Mouse (Mus musculus): ENCODE results near the gene Gsk3b. TPM values are rescaled to one million over a fixed set of nuclear protein-coding genes. Genes with fewer than 3 reads are reported as not detected.
A peak's percentile ranks its signal among the peaks of the same experiment; 100 is the strongest.
"Not testable (repeated sequence)": the region's sequence is repeated elsewhere in the genome, so short reads cannot be mapped to it uniquely, and the experiment has no call there.

Gene Gsk3b
- 44.9 and 50.9 TPM in 2 replicates for total RNA-seq (2017)

DNA sequence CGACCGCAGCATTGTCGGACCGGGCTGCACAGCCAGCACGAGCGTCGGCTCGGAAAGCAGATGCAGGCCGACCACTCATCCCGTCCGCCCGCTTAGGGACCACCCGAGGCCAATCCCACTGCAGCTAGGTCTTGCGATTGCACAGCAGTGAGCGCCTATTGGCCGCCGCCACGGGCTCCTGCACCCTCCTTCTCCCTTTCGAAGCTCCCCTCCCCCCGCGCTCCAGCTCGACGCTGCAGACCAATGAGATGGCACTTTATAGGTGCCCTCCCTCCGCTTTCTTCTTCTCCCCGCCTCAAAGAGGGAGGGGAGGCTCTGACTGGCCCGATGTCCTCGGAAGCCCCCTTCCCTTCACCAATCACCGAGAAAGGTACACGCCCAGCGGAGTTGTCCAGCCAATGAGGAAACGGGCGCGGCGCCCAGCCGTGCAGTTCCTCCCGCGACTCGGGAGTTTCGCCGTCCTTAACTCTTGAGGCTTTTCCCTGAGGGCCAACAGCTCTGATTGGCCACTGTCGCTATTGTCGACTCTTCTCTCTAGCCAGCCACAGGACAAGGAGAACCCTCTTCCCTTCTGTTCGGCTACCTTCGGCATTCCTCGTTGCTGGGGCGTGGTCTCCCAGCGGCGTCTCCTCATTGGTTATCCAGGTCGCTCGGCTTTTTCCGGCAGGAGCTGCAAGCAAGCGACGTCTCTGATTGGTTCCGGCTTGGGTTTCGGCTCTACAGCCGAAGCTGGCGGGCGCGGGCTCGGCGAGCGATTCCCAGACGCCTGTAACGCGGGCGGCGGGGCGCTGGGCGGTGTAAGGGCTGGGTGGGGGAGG is at the start of gene Gsk3b:
Gene Gsk3b (plus strand): TSS at position 373 of the 818 bp plus-strand sequence.
- ATAC-seq (replicated peaks; ENCODE audit: low read depth, poor library complexity, severe bottlenecking), result peak; percentile 79

DNA sequence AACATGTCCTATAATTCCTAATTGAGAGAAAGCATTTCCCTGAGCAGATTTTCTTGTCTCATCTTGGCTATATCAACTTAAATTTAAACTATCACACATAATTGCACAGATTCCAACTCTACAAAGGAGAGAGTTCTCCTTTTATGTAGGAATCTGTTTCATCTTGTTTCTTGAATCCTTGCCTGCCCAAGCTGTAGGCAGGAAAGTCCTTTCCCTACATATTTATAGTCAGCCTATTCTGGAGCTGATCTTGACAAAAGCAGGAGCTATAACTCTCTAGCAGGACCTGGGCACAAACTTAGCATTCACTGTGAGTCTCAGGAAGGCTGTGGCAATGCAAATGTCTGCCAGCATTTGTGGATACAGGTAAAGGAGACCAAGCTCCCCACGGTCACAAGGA is 46.6 kb upstream of the Gsk3b start:
- ATAC-seq (replicated peaks; ENCODE audit: low read depth, poor library complexity, severe bottlenecking), result no peak

DNA sequence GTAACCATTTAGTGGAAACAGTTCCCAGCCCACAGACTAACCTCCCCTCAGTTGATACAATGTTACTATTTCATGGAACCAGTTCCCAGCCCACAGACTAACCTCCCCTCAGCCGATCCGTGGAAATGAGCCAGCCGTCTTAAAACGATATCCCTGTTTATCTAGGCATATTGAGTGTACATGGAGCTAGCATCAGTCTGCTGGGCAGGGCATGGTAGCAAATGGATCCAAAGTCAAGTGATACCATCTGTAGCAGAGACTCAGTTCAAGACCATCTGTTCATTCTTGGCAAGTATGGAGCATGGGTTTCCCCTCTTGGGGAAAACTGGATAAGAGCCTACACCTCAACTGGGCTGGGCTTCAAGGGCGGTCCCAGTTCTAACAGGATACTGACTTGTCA is 44.2 kb upstream of the Gsk3b start:
- ATAC-seq (replicated peaks; ENCODE audit: low read depth, poor library complexity, severe bottlenecking), result no peak

DNA sequence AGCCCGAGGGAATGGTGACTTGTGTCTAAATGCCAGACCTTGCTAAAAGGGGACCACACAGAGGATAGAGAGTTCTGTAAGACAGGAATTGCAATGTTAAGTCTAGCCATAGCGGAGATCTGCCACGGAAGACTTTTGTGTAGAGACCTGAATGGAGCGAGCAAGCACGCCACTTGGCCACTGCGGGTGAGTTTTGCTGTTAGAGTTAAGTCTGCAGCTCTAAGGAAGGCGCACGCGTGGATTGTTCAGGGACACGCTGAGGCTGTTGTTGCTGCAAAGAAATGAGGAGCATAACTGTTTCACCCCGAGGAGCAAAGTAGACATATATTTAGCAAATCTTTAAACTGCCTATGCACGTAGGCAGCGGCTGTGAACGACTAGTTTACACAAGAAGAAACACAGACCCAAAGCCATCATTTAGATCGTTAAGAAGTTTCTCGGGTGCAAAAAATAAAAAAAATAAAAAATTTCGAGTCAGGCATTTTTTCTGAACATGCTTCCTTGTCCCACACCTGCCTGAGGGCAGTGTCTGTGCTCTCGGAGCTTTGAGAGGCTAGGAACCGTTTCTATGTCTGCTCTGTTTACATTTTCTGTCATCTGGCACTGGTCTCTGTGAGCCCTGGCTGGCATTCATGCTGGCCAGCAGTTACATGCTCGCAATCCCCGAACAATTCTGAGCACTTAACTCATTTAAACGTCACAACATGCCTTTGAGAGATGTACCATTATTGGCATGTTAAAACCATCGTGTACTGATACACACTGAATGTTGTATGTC is 40.8 kb upstream of the Gsk3b start:
- no peak for ATAC-seq (replicated peaks; ENCODE audit: low read depth, poor library complexity, severe bottlenecking)

DNA sequence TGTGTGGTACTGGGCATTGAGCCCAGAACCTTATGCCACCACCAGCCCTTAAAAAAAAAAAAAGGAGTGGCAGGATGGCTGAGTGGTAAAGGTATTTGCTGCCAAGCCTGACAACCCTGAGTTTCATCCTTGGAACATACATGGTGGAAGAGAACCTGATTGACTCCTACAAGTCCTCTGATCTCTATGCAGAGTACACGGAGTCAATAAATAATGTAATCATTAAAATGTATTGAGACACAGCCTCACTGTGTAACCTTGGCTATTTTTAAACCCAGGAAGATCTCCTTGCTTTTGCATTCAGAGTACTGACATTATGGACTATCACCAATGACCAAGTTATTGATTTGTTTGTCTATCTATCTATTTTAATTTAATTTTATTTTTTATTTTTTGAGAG is 30.9 kb upstream of the Gsk3b start:
- no peak for ATAC-seq (replicated peaks; ENCODE audit: low read depth, poor library complexity, severe bottlenecking)

DNA sequence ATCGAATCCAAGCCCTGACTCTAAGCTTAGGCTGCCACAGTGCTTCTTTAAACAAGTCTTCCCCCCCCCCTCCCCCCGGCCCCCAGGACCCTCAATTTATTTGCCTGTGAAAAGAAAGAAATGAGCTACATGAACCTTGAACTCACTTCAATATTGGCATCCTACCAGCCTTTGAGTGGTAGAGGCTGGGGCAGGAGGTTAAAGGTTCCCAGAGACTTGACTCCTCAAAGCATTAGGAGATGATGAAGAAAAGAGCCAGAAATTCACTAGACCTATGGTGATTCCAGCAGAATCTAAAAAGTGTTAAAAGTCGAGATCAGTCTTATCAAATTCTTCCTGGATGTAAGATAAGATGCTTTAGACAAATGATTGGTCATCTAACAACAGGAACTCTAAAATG is 30.0 kb upstream of the Gsk3b start:
- ATAC-seq (replicated peaks; ENCODE audit: low read depth, poor library complexity, severe bottlenecking), result no peak

DNA sequence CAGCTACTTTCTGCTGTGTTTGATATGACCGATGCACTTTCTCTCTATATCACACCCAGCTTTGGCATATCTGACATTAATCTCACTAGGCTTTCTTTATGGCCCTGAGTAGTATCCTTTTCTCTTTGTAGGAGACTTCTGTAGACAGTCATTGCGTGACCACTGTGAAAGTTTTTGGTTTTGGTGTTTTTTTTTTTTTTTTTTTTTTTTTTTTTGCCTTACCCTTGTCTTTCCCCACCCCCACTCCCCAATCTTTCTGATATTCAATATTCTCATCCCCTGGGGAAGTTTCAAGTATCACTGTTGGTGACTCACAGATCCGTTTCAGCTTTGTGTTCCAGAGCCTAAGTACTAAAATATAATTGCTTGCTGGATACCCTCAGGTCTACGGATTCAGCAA is 29.2 kb upstream of the Gsk3b start:
- no peak for ATAC-seq (replicated peaks; ENCODE audit: low read depth, poor library complexity, severe bottlenecking)

DNA sequence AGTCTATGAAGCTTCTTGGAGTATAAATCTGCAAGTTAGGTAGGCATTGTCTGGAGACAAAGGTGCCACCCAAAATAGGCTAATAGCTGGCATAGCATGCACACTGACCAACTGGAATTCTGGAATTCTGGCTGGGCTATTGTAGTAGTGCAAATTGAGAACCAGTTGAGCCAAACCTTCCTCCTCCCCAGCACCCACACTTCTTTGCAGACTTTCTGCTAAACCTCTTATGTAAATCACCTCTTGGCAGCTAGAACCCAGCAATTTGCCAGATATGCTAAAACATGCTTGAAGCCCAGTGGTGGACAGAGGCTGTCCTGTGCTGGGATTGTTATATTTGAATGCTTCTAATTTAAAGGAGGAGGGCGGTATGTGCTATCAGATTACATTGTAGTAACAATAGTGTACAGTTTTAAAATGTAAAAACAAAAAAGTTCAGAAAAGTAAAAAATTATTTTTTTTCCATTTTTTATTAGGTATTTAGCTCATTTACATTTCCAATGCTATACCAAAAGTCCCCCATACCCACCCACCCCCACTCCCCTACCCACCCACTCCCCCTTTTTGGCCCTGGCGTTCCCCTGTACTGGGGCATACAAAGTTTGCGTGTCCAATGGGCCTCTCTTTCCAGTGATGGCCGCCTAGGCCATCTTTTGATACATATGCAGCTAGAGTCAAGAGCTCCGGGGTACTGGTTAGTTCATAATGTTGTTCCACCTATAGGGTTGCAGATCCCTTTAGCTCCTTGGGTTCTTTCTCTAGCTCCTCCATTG is 14.8 kb upstream of the Gsk3b start:
- ATAC-seq (replicated peaks; ENCODE audit: low read depth, poor library complexity, severe bottlenecking), result not testable (repeated sequence)

DNA sequence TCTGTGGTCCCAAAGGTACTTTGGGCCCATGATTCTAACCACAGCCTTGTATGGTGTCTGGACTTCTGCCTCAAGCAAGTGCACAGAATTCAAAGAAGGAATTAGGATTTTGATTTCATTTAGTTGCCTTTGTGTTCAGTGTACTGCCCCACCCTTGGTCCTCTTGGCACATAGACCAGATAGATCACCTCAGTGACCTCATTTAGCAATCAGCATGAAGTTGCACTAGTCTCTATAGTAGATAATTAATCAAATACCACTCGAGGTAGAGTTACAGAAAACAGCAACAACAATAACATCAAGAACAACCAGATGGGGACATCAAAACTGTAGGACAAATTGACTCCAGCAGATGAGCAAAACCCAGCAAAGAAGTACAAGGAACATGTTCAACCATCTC is 8.6 kb upstream of the Gsk3b start:
- ATAC-seq (replicated peaks; ENCODE audit: low read depth, poor library complexity, severe bottlenecking), result no peak

DNA sequence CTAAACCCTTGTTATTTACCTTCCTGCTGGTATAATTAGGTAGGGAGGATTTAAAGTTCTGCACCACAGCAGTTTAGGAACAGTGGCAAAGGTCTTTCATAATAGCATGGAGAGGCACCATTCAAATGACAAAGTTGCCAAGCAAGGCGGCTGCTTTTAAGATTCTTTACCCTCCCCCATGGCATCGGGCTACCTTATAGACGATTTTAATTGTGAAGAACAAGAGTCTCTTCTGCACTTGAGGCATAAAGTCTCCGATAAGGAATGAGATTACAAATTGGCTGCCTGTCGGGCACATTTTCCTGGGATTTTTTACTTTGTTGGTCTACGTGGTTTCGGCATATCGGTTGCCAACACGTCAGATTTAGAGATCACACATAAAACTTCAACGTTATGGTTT is 1.6 kb upstream of the Gsk3b start:
- ATAC-seq (replicated peaks; ENCODE audit: low read depth, poor library complexity, severe bottlenecking), result no peak

DNA sequence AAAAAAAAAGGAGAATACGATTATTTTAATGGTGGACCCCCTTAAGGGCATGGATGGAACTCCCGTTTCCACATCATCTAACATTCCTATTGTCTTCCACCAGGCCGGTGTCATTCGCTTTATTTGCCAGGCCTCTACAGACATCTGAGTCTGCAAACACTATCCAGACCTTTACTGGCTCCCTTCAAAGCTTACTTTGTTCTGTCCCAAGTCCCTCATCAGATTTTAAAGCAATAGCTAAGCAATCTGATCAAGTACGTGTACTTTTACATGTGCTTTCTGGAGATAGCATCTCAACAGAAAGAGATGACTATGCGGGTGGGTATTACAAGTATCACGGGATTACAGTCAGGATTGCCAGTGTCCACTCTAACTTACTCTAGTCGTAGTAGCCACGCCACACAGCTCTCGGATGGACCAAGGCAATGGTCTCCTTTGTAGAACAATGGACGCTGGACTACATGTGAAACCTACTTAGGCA is 1.1 kb upstream of the Gsk3b start:
- no peak for ATAC-seq (replicated peaks; ENCODE audit: low read depth, poor library complexity, severe bottlenecking)

DNA sequence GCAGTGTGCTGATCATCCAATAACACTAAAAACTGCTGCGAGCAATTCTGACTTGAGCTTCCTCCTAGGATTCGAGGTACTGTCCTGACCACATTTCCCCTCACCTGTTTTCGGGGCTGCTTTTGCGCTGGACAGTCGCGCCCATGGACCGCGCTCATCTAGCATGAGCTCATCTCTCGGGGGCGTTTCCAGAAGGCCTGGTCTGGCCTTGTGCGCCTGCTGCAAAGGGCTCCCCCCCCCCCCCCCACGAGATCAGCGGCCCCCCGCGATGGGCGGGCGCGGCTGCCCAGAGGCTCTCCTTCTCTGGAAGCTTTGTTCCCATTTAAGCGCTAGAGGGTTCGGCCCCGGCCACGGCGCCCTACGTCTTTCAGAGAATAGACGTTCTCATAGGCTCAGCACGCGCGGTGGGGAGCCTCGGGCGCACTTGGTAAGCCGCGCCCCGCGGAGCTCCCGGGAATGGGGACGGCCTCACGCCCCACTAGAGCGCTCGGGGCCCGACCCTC is 624 bp upstream of the Gsk3b start:
- peak; percentile 1; the same call in 1 of the 2 replicates for ATAC-seq (replicated peaks; ENCODE audit: low read depth, poor library complexity, severe bottlenecking)

DNA sequence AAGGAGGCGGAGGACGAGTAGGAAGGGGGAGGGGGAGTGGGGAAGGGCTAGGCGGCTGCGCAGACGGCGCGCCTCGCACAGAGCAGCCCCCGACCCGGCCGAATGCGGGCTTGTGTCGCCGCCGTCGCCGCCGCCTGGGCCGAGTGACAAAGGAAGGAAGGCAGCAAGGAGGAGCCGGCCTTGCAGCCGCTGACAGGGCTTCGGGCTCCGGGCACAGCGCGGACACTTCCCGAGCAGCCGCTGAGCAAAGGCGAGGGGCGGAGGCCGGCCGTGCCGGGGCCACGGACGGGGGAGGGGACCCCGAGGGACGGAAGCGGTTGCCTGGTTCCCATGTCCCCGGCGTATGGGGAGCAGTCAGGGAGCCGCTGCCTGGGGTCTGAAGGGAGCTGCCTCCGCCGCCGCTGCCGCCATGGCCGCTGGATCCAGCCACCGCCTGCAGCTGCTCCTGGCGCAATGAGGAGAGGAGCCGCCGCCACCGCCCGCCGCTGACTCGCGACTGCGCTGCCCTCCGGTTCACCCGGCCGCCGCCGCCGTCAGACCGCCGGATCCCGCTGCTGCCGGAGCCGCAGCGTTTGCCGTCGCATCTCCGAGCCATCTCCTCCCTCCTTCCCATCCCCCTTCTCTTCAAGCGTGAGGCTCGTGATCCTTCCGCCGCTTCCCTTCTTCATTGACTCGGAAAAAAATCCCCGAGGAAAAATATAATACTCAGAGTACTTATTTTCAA is 808 bp downstream of the Gsk3b start:
- peak; percentile 0; the same call in 1 of the 2 replicates for ATAC-seq (replicated peaks; ENCODE audit: low read depth, poor library complexity, severe bottlenecking)

DNA sequence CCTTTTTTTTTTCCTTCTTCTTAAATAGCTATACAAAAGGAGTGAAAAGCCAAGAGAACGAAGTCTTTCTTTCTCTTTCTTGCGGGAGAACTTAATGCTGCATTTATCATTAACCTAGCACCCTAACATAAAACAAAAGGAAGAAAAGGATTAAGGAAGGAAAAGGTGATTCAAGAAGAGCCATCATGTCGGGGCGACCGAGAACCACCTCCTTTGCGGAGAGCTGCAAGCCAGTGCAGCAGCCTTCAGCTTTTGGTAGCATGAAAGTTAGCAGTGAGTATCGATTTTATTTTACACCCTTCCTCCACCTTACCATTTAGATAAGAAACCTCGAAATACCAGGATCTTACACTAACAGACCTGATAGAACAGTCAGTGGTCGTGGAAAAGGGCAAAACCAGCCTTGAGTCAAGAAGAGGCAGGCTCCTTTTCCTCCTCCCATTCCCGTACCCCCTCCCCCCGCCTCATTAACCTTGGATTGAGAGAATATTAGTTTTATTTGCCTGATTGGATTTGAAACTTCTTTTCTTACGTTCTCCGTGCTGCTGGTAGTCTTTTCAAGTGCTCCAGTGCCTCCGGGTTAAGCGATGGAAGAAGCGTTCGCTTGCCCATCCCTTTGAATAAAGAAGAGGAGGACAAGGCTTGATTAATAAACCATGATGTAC is 1.7 kb downstream of the Gsk3b start:
- ATAC-seq (replicated peaks; ENCODE audit: low read depth, poor library complexity, severe bottlenecking), result no peak

DNA sequence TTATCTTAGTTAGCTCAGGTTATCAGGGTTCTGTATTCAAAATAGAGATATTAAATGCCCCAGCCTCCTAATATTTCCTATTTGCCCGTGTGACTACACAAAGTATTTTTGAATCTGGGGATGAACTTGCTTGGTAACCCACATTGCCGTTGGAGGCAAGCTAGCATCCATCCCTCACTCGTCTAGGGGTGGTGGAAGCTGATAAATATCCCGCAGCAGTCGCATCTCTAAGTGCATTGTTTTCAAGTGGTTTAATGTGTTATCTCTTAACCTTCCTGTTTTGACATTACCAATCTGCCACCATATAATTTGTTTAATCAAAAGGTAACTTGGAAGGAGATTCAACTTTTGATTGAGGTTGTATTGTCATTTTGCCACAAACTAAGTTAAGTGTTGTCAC is 2.2 kb downstream of the Gsk3b start:
- ATAC-seq (replicated peaks; ENCODE audit: low read depth, poor library complexity, severe bottlenecking), result no peak

DNA sequence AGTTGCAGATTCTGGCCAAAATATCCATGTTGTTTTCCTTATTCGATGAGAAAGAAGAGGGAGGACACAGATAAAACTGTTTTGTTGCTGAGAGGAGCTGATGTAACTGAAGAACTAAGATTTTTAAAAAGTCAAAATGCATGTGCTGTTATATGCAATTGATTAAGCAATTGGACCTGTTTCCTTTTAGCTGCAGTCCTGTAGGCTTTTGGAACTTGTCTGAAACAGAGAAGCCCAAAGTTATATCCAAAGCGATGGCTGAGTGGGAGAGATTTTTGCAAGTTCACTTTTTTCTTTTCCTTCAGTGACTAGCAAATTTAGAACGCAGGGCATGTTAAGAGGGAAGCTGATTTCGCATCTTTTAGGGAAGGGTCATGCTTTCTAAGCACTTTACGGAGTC is 2.9 kb downstream of the Gsk3b start:
- ATAC-seq (replicated peaks; ENCODE audit: low read depth, poor library complexity, severe bottlenecking), result no peak

DNA sequence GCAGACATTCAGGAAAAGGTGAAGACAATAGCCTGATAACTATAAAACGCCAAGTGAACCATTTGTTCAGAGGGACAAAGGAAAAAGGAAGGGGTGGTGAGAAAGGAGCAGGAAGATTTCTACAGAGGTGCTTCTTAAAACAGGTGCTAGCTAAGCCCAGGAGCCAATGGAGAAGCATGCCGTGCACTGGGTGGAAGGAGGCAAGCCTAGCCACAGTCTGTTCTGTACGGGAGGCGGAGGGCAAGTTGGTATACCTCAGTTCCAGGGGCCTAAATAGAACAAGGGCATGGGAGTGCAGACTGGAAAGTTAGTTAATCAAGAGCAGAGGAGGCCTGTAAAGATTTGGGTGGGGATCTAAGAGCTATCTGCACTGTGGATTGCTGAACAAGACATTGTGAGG is 3.8 kb downstream of the Gsk3b start:
- no peak for ATAC-seq (replicated peaks; ENCODE audit: low read depth, poor library complexity, severe bottlenecking)

DNA sequence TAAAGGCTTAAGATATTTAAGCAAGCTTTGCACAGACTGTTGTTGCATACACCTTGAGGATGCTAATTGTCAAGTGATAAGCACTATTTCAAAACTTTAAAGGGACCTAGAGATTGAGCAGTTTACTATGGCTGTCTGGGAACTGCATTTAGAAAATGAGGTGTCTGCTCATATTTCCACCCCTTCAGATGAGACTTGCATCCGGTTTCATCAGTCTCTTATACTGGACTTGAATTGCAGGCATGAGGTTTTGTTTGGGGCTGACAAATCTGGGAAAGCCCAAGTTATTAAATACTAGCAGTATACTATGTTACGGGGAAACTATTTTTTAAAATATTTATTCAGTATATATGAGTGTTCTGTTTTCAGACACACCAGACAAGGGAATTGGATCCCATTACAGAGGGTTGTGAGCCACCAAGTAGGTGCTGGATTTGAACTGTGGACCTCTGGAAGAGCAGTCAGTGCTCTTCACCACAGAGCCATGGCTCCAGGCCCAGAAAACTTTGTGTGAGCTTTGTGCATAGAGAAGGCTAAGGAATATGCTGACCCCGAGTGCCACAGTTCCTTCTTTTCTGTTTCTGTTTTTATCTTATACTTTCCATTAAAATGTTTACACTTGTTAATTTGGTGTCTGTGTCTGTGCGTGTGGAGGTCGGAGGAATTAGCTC is 6.5 kb downstream of the Gsk3b start:
- no peak for ATAC-seq (replicated peaks; ENCODE audit: low read depth, poor library complexity, severe bottlenecking)

DNA sequence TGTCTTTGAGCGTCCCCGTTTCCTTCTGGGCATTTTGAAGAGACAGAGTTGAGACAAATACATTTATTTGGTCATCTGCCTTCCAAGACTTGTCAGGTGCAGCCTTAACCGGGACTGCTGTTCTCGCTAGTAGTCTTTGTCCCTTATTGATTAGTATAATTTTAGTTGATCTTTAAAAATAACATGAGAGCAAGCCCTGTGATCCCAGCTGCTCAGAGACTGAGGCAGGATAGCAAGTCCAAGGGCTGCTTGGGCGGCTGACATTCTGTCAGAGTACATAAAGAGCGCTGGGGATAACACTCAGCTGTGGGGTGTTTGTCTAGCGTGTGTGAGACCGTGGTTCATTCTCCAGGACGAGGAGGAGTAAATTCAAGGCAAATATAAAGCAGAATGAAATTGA is 8.7 kb downstream of the Gsk3b start:
- no peak for ATAC-seq (replicated peaks; ENCODE audit: low read depth, poor library complexity, severe bottlenecking)
